Mouse (Mus musculus): ENCODE measurements around the gene Spc24. TPM values are rescaled to one million over a fixed set of nuclear protein-coding genes. Genes with fewer than 3 reads are reported as not detected.
A peak's percentile ranks its signal among the peaks of the same experiment; 100 is the strongest.

Spc24 gene
- polyA plus RNA-seq, 1 experiment from 2014 or later: 64.3 TPM

DNA sequence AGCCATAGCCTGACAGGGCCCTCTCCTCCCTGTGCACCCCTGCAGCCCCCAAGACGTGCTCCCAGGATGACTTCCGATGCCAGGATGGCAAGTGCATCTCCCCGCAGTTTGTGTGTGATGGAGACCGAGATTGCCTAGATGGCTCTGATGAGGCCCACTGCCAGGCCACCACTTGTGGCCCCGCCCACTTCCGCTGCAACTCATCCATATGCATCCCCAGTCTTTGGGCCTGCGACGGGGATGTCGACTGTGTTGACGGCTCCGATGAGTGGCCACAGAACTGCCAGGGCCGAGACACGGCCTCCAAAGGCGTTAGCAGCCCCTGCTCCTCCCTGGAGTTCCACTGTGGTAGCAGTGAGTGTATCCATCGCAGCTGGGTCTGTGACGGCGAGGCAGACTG, 26.7 kb downstream of the Spc24 start:
- no peak overlapping the region for H3K27ac ChIP-seq (ENCODE audit: low read depth, low read length)
- no peak for DNase-seq (ENCODE audit: low spot score)
- WGBS: 83% methylated on average over 17 of the region's 17 CpGs
- no peaks in the 10 kb centered on the region for H3K27me3 ChIP-seq (replicated peaks; ENCODE audit: control insufficient read depth, insufficient read depth, low read length)
- H3K4me1 ChIP-seq (ENCODE audit: control insufficient read depth, insufficient read depth, low read length): no peaks in the 10 kb centered on the region
- no peak; the same call in 1 of the 2 replicates for ATAC-seq
- H3K9me3 ChIP-seq (replicated peaks; ENCODE audit: control insufficient read depth, low read length): no peaks in the 10 kb centered on the region
- H3K4me3 ChIP-seq (ENCODE audit: low read depth, low read length): no peak overlapping the region
- no peak overlapping the region for H3K9ac ChIP-seq (ENCODE audit: low read length)
- H3K4me2 ChIP-seq (ENCODE audit: low read length): no peak overlapping the region
- peaks cover 68% of the 10 kb centered on the region for H3K36me3 ChIP-seq (ENCODE audit: control insufficient read depth, insufficient read depth, low read length)

DNA sequence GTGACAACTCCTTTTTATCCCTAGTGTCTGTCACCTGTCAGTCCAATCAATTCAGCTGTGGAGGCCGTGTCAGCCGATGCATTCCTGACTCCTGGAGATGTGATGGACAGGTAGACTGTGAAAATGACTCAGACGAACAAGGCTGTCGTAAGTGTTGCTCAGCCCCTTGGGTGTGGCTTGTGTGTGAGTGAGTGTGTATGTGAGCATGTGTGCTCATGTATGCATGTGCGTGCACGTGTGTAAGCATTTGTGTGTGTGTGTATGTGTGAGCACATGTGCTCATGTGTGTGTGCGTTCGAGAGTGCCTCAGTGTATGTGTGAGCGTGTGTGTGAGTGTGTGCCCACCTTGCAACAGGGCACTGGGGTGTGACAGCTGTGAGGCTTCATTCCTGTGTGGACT, 27.8 kb downstream of the Spc24 start:
- Histone ChIP-seq H3K9me3 (replicated peaks; ENCODE audit: control insufficient read depth, low read length) (no peaks in the 10 kb centered on the region), H3K4me1 (ENCODE audit: control insufficient read depth, insufficient read depth, low read length) (no peaks in the 10 kb centered on the region), H3K27ac (ENCODE audit: low read depth, low read length) (no peak overlapping the region), H3K4me3 (ENCODE audit: low read depth, low read length) (no peak overlapping the region), H3K27me3 (replicated peaks; ENCODE audit: control insufficient read depth, insufficient read depth, low read length) (no peaks in the 10 kb centered on the region), H3K36me3 (ENCODE audit: control insufficient read depth, insufficient read depth, low read length) (peaks cover 56% of the 10 kb centered on the region), H3K9ac (ENCODE audit: low read length) (no peak overlapping the region), H3K4me2 (ENCODE audit: low read length) (no peak overlapping the region)
- no peak for DNase-seq (ENCODE audit: low spot score)
- no peak for ATAC-seq
- WGBS: 94% methylated on average over 9 of the region's 9 CpGs

DNA sequence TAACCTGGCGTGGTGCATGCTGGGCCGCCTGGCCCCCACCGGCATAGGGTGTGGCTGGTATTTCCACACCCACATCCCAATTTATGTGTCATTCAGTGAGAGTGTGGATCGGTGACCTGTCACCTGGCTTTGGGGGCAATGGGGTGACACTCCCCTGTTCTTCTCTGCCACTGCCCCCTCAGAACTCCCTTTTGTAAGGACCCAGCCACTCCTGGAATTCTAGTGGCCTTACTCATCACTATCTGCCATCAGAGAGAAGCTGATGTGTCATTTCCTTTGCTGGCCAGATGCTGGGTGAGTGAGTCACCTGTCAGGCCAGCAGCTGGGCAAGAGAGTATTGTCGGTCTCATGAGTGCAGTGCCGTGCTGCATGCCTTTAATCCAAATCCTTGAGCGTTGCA, 30.8 kb downstream of the Spc24 start:
- DNase-seq (ENCODE audit: low spot score): no peak
- ATAC-seq: no peak
- WGBS: 92% methylated on average over 7 of the region's 7 CpGs
- H3K36me3 ChIP-seq (ENCODE audit: control insufficient read depth, insufficient read depth, low read length): peaks cover 31% of the 10 kb centered on the region
- H3K4me2 ChIP-seq (ENCODE audit: low read length): no peak overlapping the region
- peaks cover 15% of the 10 kb centered on the region for H3K4me1 ChIP-seq (ENCODE audit: control insufficient read depth, insufficient read depth, low read length)
- H3K9me3 ChIP-seq (replicated peaks; ENCODE audit: control insufficient read depth, low read length): no peaks in the 10 kb centered on the region
- H3K27ac ChIP-seq (ENCODE audit: low read depth, low read length): no peak overlapping the region
- no peak overlapping the region for H3K9ac ChIP-seq (ENCODE audit: low read length)
- no peak overlapping the region for H3K4me3 ChIP-seq (ENCODE audit: low read depth, low read length)
- H3K27me3 ChIP-seq (replicated peaks; ENCODE audit: control insufficient read depth, insufficient read depth, low read length): no peaks in the 10 kb centered on the region

DNA sequence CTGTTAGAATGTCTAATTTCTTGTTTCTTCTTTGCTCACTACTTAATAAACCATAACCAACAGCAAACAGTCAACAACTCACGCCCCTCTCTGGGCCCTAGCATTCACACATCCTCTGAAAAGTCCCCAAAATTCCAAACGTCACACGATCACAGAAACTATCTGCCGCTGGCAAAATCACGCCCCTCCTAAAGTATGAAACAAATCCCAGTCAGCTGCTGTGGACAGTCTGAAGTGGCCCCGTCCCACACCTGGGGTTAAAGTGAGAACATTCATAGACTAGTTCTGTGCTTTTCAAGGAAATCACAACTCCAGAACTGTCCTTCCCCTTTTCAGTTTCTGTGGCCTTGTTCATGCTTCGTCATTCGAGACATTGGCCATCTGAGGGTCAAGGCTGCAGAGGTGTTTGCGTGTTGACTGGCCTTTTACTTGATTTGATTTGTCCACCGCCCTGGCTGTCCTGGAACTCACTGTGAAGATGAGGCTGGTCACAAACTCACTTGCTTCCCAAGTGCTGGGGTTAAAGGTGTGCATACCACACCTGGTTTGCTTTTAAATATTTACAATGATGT, 31.8 kb downstream of the Spc24 start:
- Histone ChIP-seq H3K9me3 (replicated peaks; ENCODE audit: control insufficient read depth, low read length) (no peaks in the 10 kb centered on the region), H3K4me1 (ENCODE audit: control insufficient read depth, insufficient read depth, low read length) (peaks cover 15% of the 10 kb centered on the region), H3K27me3 (replicated peaks; ENCODE audit: control insufficient read depth, insufficient read depth, low read length) (no peaks in the 10 kb centered on the region), H3K9ac (ENCODE audit: low read length) (no peak overlapping the region), H3K36me3 (ENCODE audit: control insufficient read depth, insufficient read depth, low read length) (peaks cover 22% of the 10 kb centered on the region), H3K4me3 (ENCODE audit: low read depth, low read length) (no peak overlapping the region), H3K4me2 (ENCODE audit: low read length) (no peak overlapping the region), H3K27ac (ENCODE audit: low read depth, low read length) (no peak overlapping the region)
- WGBS: 90% methylated on average over 10 of the region's 10 CpGs
- ATAC-seq (no peak), DNase-seq (ENCODE audit: low spot score) (no peak)

GRCm38 (mm10) chr9:21726218-21726975, 33.7 kb downstream of the Spc24 start:
- ATAC-seq (no peak), DNase-seq (ENCODE audit: low spot score) (no peak)
- no peaks in the 10 kb centered on the region for H3K27me3 ChIP-seq (replicated peaks; ENCODE audit: control insufficient read depth, insufficient read depth, low read length)
- peak overlapping the region; percentile 25; the same call in 1 of the 2 replicates for H3K9ac ChIP-seq (ENCODE audit: low read length)
- 0 out of 2 replicates have a peak overlapping the region, but pooled peaks have one; percentile 16 for H3K4me2 ChIP-seq (ENCODE audit: low read length)
- 88% methylated on average over 14 of the region's 14 CpGs for whole genome bisulfite sequencing
- peaks cover 9% of the 10 kb centered on the region; the same call in 1 of the 2 replicates for H3K36me3 ChIP-seq (ENCODE audit: control insufficient read depth, insufficient read depth, low read length)
- no peak overlapping the region for H3K4me3 ChIP-seq (ENCODE audit: low read depth, low read length)
- H3K4me1 ChIP-seq (ENCODE audit: control insufficient read depth, insufficient read depth, low read length): peaks cover 15% of the 10 kb centered on the region
- no peaks in the 10 kb centered on the region for H3K9me3 ChIP-seq (replicated peaks; ENCODE audit: control insufficient read depth, low read length)
- peak overlapping the region; percentile 39; the same call in 1 of the 2 replicates for H3K27ac ChIP-seq (ENCODE audit: low read depth, low read length)

DNA sequence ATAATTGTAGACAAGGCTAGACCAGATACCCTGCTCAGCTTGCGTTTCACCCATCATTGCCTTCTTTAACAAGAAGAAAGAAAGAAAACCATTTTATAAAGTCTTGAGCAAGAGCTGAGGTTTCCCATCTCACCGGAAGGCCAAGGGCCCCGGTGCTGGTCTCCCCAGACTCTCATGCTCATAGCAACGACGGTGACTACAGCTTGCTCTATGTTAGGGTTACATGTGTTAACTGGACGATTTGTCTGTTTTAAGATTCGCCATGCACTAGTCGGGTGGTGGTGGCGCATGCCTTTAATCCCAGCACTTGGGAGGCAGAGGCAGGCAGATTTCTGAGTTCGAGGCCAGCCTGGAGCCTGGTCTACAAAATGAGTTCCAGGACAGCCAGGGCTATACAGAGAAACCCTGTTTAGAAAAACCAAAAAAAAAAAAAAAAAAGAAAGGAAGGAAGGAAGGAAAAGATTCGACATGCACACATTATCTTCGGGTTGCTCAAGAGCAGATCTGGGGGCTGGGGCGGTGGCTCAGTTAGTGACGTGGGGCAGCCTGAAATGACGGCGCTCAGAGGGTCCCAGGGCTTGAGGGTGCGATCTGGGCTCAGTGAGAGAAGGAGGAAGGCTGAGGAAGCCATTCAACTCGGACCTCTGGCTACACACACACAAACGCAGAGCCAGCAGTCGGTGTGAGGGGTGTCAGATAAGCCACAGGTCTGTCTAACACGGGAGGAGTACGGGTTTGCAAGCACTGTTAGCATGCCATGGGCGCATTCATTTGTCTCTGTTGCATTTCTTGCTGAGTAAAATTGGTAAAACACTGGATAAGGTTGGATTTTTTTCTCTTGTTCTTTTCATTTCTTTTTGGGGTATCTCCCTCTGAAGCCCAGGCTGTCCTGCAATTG, 34.6 kb downstream of the Spc24 start:
- ATAC-seq (no peak), DNase-seq (ENCODE audit: low spot score) (no peak)
- Histone ChIP-seq H3K27ac (ENCODE audit: low read depth, low read length) (no peak overlapping the region), H3K4me1 (ENCODE audit: control insufficient read depth, insufficient read depth, low read length) (peaks cover 15% of the 10 kb centered on the region), H3K36me3 (ENCODE audit: control insufficient read depth, insufficient read depth, low read length) (peaks cover 9% of the 10 kb centered on the region; the same call in 1 of the 2 replicates), H3K9me3 (replicated peaks; ENCODE audit: control insufficient read depth, low read length) (no peaks in the 10 kb centered on the region), H3K4me2 (ENCODE audit: low read length) (peak overlapping the region; percentile 78), H3K9ac (ENCODE audit: low read length) (peak overlapping the region; percentile 62; the same call in 1 of the 2 replicates), H3K27me3 (replicated peaks; ENCODE audit: control insufficient read depth, insufficient read depth, low read length) (no peaks in the 10 kb centered on the region), H3K4me3 (ENCODE audit: low read depth, low read length) (peak overlapping the region; percentile 73)
- WGBS: 82% methylated on average over 23 of the region's 23 CpGs

DNA sequence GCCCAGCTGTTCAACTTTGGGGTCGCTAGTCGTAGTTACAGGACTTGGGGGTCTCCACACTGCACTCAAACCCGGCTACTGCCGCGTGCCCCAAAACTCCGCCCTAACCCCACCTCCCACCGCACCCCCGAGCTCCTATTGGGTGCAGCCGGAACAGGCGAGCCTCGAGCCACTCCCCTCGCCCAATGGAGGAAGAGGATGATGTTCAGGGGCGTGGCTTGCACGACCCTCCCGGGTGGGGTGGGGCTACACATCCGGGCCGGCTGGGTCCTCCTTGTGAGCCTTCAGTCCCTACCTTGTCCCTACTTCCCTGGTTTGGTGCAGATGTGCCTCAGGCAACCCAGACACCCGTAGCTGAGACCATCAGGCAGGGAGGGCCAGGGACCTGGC, 36.0 kb downstream of the Spc24 start:
- DNase-seq (ENCODE audit: low spot score) (peak; percentile 98), ATAC-seq (peak; percentile 97)
- H3K4me3 ChIP-seq (ENCODE audit: low read depth, low read length): peak overlapping the region; percentile 73
- H3K27ac ChIP-seq (ENCODE audit: low read depth, low read length): peak overlapping the region; percentile 91
- 0% methylated on average over 18 of the region's 18 CpGs for WGBS
- no peaks in the 10 kb centered on the region for H3K27me3 ChIP-seq (replicated peaks; ENCODE audit: control insufficient read depth, insufficient read depth, low read length)
- peaks cover 6% of the 10 kb centered on the region; the same call in 1 of the 2 replicates for H3K36me3 ChIP-seq (ENCODE audit: control insufficient read depth, insufficient read depth, low read length)
- peak overlapping the region; percentile 78 for H3K4me2 ChIP-seq (ENCODE audit: low read length)
- no peaks in the 10 kb centered on the region for H3K9me3 ChIP-seq (replicated peaks; ENCODE audit: control insufficient read depth, low read length)
- peaks cover 15% of the 10 kb centered on the region for H3K4me1 ChIP-seq (ENCODE audit: control insufficient read depth, insufficient read depth, low read length)
- peak overlapping the region; percentile 73 for H3K9ac ChIP-seq (ENCODE audit: low read length)

GRCm38 (mm10) chr9:21723377-21724146, 36.5 kb downstream of the Spc24 start, which contains the start of gene Ldlr:
TSS of gene Ldlr (plus strand) at chr9:21723483.
- Histone ChIP-seq H3K27ac (ENCODE audit: low read depth, low read length) (peak within 1 kb of the TSS; percentile 91), H3K4me2 (ENCODE audit: low read length) (peak within 1 kb of the TSS; percentile 78), H3K36me3 (ENCODE audit: control insufficient read depth, insufficient read depth, low read length) (peaks cover 4% of the 10 kb centered on the region; the same call in 1 of the 2 replicates), H3K4me1 (ENCODE audit: control insufficient read depth, insufficient read depth, low read length) (peaks cover 15% of the 10 kb centered on the region), H3K27me3 (replicated peaks; ENCODE audit: control insufficient read depth, insufficient read depth, low read length) (no peaks in the 10 kb centered on the region), H3K9ac (ENCODE audit: low read length) (peak within 1 kb of the TSS; percentile 73), H3K4me3 (ENCODE audit: low read depth, low read length) (peak within 1 kb of the TSS; percentile 73), H3K9me3 (replicated peaks; ENCODE audit: control insufficient read depth, low read length) (no peaks in the 10 kb centered on the region)
- WGBS: under 1% methylated on average over 47 of the region's 47 CpGs
- ATAC-seq: peak; percentile 84
- DNase-seq (ENCODE audit: low spot score): peak; percentile 96
